Mouse (Mus musculus) monocyte, adult 59 days (primary cell): ENCODE results near the gene Npat. TPM values are rescaled to one million over a fixed set of nuclear protein-coding genes. Genes with fewer than 3 reads are reported as not detected.

ENCODE experiments used
- total RNA-seq, 2 experiments: library from RNA; stranded (reverse); gene quantifications; one replicate each; pipeline ENCODE4 v1.2.4; 2023

Npat gene
- total RNA-seq: 10 to 100 TPM; 10.8 to 13.5 TPM

GRCm38 (mm10) chr9:53536558-53537320, at the start of gene Npat, which contains the start of gene Atm:
Gene Npat (plus strand): TSS chr9:53537047.
Gene Atm (minus strand): TSS chr9:53536740.

GRCm38 (mm10) chr9:53609968-53610781, 73.3 kb downstream of the Npat start, which contains the start of gene Acat1:
Gene Acat1 (minus strand): TSS chr9:53610382.

Other genes with a start within 250 kb of the Npat start
- not detected for gene Exph5, start 235.4 kb upstream of the Npat start, total RNA-seq
- gene Kdelc2, start 153.0 kb upstream of the Npat start, total RNA-seq: 1 to 10 TPM; 6.8 to 7.5 TPM
- gene 4930550C14Rik, start 134.7 kb upstream of the Npat start, total RNA-seq: not detected
- 10 to 100 TPM; 12.4 to 17.6 TPM for gene Atm, start 307 bp upstream of the Npat start, total RNA-seq
- gene Acat1, start 73.3 kb downstream of the Npat start, total RNA-seq: 10 to 100 TPM; 21.7 to 22.6 TPM
- gene Cul5, start 133.0 kb downstream of the Npat start, total RNA-seq: 10 to 100 TPM; 23.0 to 24.1 TPM
- gene Rab39, start 169.2 kb downstream of the Npat start, total RNA-seq: 1 to 10 TPM; 6.5 to 8.4 TPM
- under 1 TPM in 1 of 2 experiments, not detected in 1; 0.29 TPM for gene Slc35f2, start 234.5 kb downstream of the Npat start, total RNA-seq